Mouse (Mus musculus) limb, embryonic 15.5 days (tissue): ENCODE measurements around the gene Gm26920. TPM values are rescaled to one million over a fixed set of nuclear protein-coding genes. Genes with fewer than 3 reads are reported as not detected.
A peak's percentile ranks its signal among the peaks of the same experiment; 100 is the strongest.

Source experiments
- ATAC-seq: fragments of 200-750 bp; cut with Nextera tagmentation; 2 replicates; pipeline ENCODE4 v1.8.0; 2017; ENCODE audit warnings: low read depth, moderate TSS enrichment; ENCODE audit not compliant: insufficient number of reproducible peaks, low FRiP score, low TSS enrichment
- H3K27ac ChIP-seq: fragments of 300-500 bp; sonication (generic); 2 replicates; pipeline ENCODE4 v1.5.1; 2015; ENCODE audit warnings: moderate library complexity, mild to moderate bottlenecking, inconsistent platforms
- H3K27me3 ChIP-seq: fragments of 300-500 bp; sonication (generic); 2 replicates; pipeline ENCODE4 v1.6.1; 2015; ENCODE audit warnings: inconsistent platforms
- H3K36me3 ChIP-seq: fragments of 300-500 bp; sonication (generic); 2 replicates; pipeline ENCODE4 v1.6.1; 2015; ENCODE audit warnings: inconsistent platforms
- H3K4me1 ChIP-seq: fragments of 300-500 bp; sonication (generic); 2 replicates; pipeline ENCODE4 v1.6.1; 2015; ENCODE audit warnings: inconsistent platforms
- H3K4me2 ChIP-seq: fragments of 300-500 bp; sonication (generic); 2 replicates; pipeline ENCODE4 v1.6.1; 2015; ENCODE audit warnings: mild to moderate bottlenecking, inconsistent platforms
- H3K4me3 ChIP-seq: fragments of 300-500 bp; sonication (generic); 2 replicates; pipeline ENCODE4 v1.5.1; 2015; ENCODE audit warnings: mild to moderate bottlenecking, inconsistent platforms
- H3K9ac ChIP-seq: fragments of 300-500 bp; sonication (generic); 2 replicates; pipeline ENCODE4 v1.6.1; 2015; ENCODE audit warnings: inconsistent platforms
- H3K9me3 ChIP-seq: fragments of 300-500 bp; sonication (generic); 2 replicates; pipeline ENCODE4 v1.6.1; 2016; ENCODE audit warnings: inconsistent platforms
- WGBS: fragments of 180-500 bp; shearing (Covaris S2); methylation state at CpG from one replicate; pipeline ENCODE4 v1.1.7; 2015; 5-methylcytosine and 5-hydroxymethylcytosine counted together
- polyA plus RNA-seq: library from polyadenylated mRNA; unstranded; fragments of >200 nt; fragmentation: Nextera tagmentation; extraction: Ambion mirVana; gene quantifications from 2 replicates; pipeline ENCODE4 v1.2.1, GENCODE M21; 2015

Gm26920 gene
- polyA plus RNA-seq, 1 experiment from 2014 or later, result 1.1 TPM

GRCm38 (mm10) chr7:30048126-30048525, 42.1 kb downstream of the Gm26920 start:
- H3K4me3 ChIP-seq, result no peak overlapping the region
- no peaks in the 10 kb centered on the region for H3K27me3 ChIP-seq
- 0 out of 2 replicates have a peak, but pooled peaks cover 5% of the 10 kb centered on the region for H3K36me3 ChIP-seq
- H3K4me1 ChIP-seq, result peaks cover 12% of the 10 kb centered on the region
- WGBS, result 89% methylated on average over 4 of the region's 4 CpGs
- H3K27ac ChIP-seq, result no peak overlapping the region
- ATAC-seq, result no peak
- no peak overlapping the region for H3K9ac ChIP-seq
- no peaks in the 10 kb centered on the region for H3K9me3 ChIP-seq
- no peak overlapping the region for H3K4me2 ChIP-seq

DNA sequence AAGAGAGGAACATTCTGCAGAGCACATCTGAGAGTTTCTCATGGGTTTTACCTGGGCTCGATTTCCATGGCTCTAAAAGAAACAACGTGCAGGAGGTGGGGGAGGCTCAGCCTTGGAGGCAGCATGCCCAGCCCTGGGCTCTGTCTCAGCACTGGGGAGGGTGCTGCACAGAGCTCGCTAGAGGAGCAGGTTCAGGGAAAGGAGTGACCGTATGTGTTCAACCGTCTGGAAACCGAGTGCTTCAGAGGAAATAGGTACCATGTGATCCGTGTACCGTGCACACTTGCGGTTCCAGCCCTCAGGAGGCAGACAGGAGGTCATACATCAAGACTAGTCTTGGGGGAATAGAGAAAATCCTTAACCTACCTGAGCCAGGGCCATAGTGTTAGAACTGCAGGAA, 45.9 kb downstream of the Gm26920 start:
- Histone ChIP-seq H3K36me3 (peaks cover 14% of the 10 kb centered on the region; the same call in 1 of the 2 replicates), H3K4me3 (no peak overlapping the region), H3K9ac (no peak overlapping the region), H3K4me1 (no peaks in the 10 kb centered on the region), H3K27ac (no peak overlapping the region), H3K4me2 (no peak overlapping the region), H3K27me3 (no peaks in the 10 kb centered on the region), H3K9me3 (no peaks in the 10 kb centered on the region)
- ATAC-seq, result no peak
- 39% methylated on average over 9 of the region's 9 CpGs for WGBS

GRCm38 (mm10) chr7:30034331-30034730, 55.9 kb downstream of the Gm26920 start:
- H3K9ac ChIP-seq, result no peak overlapping the region
- no peak overlapping the region for H3K27ac ChIP-seq
- no peaks in the 10 kb centered on the region for H3K27me3 ChIP-seq
- peaks cover 26% of the 10 kb centered on the region for H3K36me3 ChIP-seq
- no peak overlapping the region for H3K4me2 ChIP-seq
- WGBS, result 92% methylated on average over 12 of the region's 12 CpGs
- ATAC-seq, result no peak
- no peaks in the 10 kb centered on the region for H3K9me3 ChIP-seq
- H3K4me3 ChIP-seq, result no peak overlapping the region
- H3K4me1 ChIP-seq, result no peaks in the 10 kb centered on the region

DNA sequence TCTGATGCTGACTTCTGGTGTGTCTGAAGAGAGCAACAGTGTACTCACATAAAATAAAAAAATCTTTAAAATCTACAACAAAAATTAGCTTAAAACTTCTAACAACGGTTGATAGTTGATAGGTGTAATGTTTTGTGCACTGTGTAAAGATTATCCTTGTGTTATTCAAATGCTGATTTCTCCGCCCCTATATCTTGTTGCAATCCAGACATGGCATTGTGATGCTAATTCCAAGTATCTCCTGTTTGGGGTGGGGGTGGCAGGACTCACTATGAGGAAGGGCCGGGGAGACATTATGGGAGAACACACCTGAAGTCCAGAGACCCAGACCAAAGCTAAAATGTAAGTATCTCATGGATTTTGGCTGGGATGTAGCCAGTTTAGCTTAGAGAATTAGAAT, 58.8 kb downstream of the Gm26920 start:
- no peaks in the 10 kb centered on the region for H3K4me1 ChIP-seq
- no peaks in the 10 kb centered on the region for H3K9me3 ChIP-seq
- no peaks in the 10 kb centered on the region for H3K27me3 ChIP-seq
- H3K4me2 ChIP-seq, result no peak overlapping the region
- no peak for ATAC-seq
- H3K27ac ChIP-seq, result no peak overlapping the region
- H3K4me3 ChIP-seq, result no peak overlapping the region
- H3K36me3 ChIP-seq, result peaks cover 15% of the 10 kb centered on the region
- H3K9ac ChIP-seq, result no peak overlapping the region
- 83% methylated on average over 3 of the region's 3 CpGs for WGBS

DNA sequence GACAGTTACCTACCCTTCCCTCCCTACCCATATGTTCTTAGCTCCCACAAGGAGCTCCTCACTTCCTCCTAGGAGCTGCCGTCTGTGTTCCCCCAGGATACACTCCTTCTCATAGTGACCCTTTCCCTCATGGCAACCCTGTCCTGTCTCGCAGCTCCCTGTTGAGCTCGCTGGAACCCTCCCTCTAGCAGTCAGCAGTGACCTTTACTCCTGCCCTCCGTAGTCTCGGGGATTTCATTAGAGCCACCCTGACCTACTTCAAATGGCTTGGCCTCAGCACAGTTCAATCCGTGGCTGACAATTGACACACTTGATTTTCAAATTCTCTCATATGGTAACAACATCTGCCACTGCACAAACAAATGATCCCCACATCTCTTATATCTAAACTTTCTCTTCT, 59.5 kb downstream of the Gm26920 start:
- H3K4me2 ChIP-seq, result no peak overlapping the region
- no peak overlapping the region for H3K27ac ChIP-seq
- 23% methylated on average over 6 of the region's 6 CpGs for WGBS
- H3K4me3 ChIP-seq, result no peak overlapping the region
- peaks cover 18% of the 10 kb centered on the region for H3K36me3 ChIP-seq
- no peaks in the 10 kb centered on the region for H3K4me1 ChIP-seq
- no peaks in the 10 kb centered on the region for H3K27me3 ChIP-seq
- H3K9me3 ChIP-seq, result no peaks in the 10 kb centered on the region
- no peak overlapping the region for H3K9ac ChIP-seq
- no peak for ATAC-seq

GRCm38 (mm10) chr7:30028572-30028971, 61.6 kb downstream of the Gm26920 start:
- 92% methylated on average over 3 of the region's 3 CpGs for WGBS
- no peaks in the 10 kb centered on the region for H3K27me3 ChIP-seq
- no peak overlapping the region for H3K9ac ChIP-seq
- no peak overlapping the region for H3K27ac ChIP-seq
- no peaks in the 10 kb centered on the region for H3K9me3 ChIP-seq
- no peak overlapping the region for H3K4me2 ChIP-seq
- ATAC-seq, result no peak
- no peaks in the 10 kb centered on the region for H3K4me1 ChIP-seq
- H3K36me3 ChIP-seq, result peaks cover 36% of the 10 kb centered on the region
- no peak overlapping the region for H3K4me3 ChIP-seq

DNA sequence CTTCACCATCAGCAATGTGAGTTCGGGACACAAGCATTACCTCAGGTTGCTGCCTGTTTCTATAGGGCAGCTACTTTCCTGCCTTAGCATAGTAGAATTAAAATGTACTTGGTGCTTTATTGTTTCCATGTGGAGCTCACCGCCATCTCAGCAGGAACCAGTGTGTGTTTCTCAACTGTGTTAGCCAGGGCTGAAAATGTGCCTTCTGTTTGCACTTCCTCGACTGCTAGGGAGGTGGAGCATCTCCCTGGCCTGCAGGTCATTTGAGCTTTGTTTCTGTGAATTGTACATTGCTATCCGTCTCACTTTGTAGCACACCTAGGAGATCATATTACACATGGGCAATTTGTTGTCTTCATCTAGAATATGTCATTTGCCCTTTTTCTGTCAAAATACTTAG, 62.9 kb downstream of the Gm26920 start:
- Histone ChIP-seq H3K9ac (no peak overlapping the region), H3K36me3 (peaks cover 49% of the 10 kb centered on the region), H3K9me3 (no peaks in the 10 kb centered on the region), H3K27ac (no peak overlapping the region), H3K4me1 (no peaks in the 10 kb centered on the region), H3K4me3 (no peak overlapping the region), H3K4me2 (no peak overlapping the region), H3K27me3 (no peaks in the 10 kb centered on the region)
- ATAC-seq, result no peak
- 32% methylated on average over 4 of the region's 4 CpGs for WGBS

DNA sequence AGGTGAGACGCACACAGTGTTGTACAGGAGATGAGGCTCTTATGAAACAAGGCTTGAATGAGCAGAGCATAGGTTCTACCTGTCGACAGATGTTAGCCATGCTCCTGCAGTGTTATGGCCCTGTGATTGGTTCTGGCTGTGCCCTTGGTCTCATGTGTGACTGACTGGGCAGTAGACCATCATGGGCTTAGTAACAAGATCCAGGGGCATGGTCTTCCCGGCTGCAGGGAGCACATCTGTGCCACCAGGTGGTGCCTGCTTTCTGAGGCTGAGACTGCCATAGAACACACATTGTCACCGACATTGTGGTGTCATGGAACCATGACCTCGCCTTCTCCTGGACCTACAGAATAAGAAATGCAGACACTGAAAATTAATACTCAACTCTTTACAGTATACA, 64.9 kb downstream of the Gm26920 start:
- H3K27me3 ChIP-seq, result no peaks in the 10 kb centered on the region
- no peak overlapping the region for H3K4me2 ChIP-seq
- H3K36me3 ChIP-seq, result peaks cover 67% of the 10 kb centered on the region
- 75% methylated on average over 5 of the region's 5 CpGs for WGBS
- no peak overlapping the region for H3K27ac ChIP-seq
- no peak overlapping the region for H3K4me3 ChIP-seq
- ATAC-seq, result no peak
- no peak overlapping the region for H3K9ac ChIP-seq
- H3K9me3 ChIP-seq, result no peaks in the 10 kb centered on the region
- H3K4me1 ChIP-seq, result no peaks in the 10 kb centered on the region

- no peak overlapping the region for H3K4me3 ChIP-seq
- peaks cover 79% of the 10 kb centered on the region for H3K36me3 ChIP-seq
- no peaks in the 10 kb centered on the region for H3K4me1 ChIP-seq
- H3K9me3 ChIP-seq, result no peaks in the 10 kb centered on the region
- no peak overlapping the region for H3K9ac ChIP-seq
- H3K27ac ChIP-seq, result no peak overlapping the region
- H3K27me3 ChIP-seq, result no peaks in the 10 kb centered on the region
- no peak for ATAC-seq
- H3K4me2 ChIP-seq, result no peak overlapping the region
- 78% methylated on average over 8 of the region's 8 CpGs for WGBS
Observed at GRCm38 (mm10) chr7:30023800-30024199, 66.4 kb downstream of the Gm26920 start.

GRCm38 (mm10) chr7:30023324-30023723, 66.9 kb downstream of the Gm26920 start:
- no peak for ATAC-seq
- no peak overlapping the region for H3K4me3 ChIP-seq
- H3K4me1 ChIP-seq, result no peaks in the 10 kb centered on the region
- H3K4me2 ChIP-seq, result no peak overlapping the region
- no peak overlapping the region for H3K9ac ChIP-seq
- 91% methylated on average over 9 of the region's 9 CpGs for WGBS
- peaks cover 84% of the 10 kb centered on the region for H3K36me3 ChIP-seq
- no peaks in the 10 kb centered on the region for H3K9me3 ChIP-seq
- H3K27me3 ChIP-seq, result no peaks in the 10 kb centered on the region
- H3K27ac ChIP-seq, result no peak overlapping the region

- no peak overlapping the region for H3K4me3 ChIP-seq
- no peaks in the 10 kb centered on the region for H3K4me1 ChIP-seq
- 85% methylated on average over 2 of the region's 2 CpGs for WGBS
- no peak overlapping the region for H3K4me2 ChIP-seq
- no peaks in the 10 kb centered on the region for H3K27me3 ChIP-seq
- H3K9me3 ChIP-seq, result no peaks in the 10 kb centered on the region
- no peak overlapping the region for H3K9ac ChIP-seq
- ATAC-seq, result no peak
- peaks cover 89% of the 10 kb centered on the region for H3K36me3 ChIP-seq
- no peak overlapping the region for H3K27ac ChIP-seq
Observed at GRCm38 (mm10) chr7:30019543-30019942, 70.7 kb downstream of the Gm26920 start.

- no peak overlapping the region for H3K27ac ChIP-seq
- H3K9ac ChIP-seq, result no peak overlapping the region
- 91% methylated on average over 6 of the region's 6 CpGs for WGBS
- H3K9me3 ChIP-seq, result no peaks in the 10 kb centered on the region
- H3K4me1 ChIP-seq, result no peaks in the 10 kb centered on the region
- H3K4me3 ChIP-seq, result no peak overlapping the region
- H3K4me2 ChIP-seq, result no peak overlapping the region
- H3K27me3 ChIP-seq, result no peaks in the 10 kb centered on the region
- no peak for ATAC-seq
- peaks cover 83% of the 10 kb centered on the region for H3K36me3 ChIP-seq
Observed at GRCm38 (mm10) chr7:30017226-30017625, 73.0 kb downstream of the Gm26920 start.

- H3K9me3 ChIP-seq, result no peaks in the 10 kb centered on the region
- H3K4me1 ChIP-seq, result peaks cover 4% of the 10 kb centered on the region; the same call in 1 of the 2 replicates
- no peak overlapping the region for H3K4me2 ChIP-seq
- H3K27me3 ChIP-seq, result no peaks in the 10 kb centered on the region
- H3K27ac ChIP-seq, result no peak overlapping the region
- 73% methylated on average over 4 of the region's 4 CpGs for WGBS
- H3K9ac ChIP-seq, result no peak overlapping the region
- ATAC-seq, result peak; percentile 16; the same call in 1 of the 2 replicates
- H3K4me3 ChIP-seq, result no peak overlapping the region
- H3K36me3 ChIP-seq, result peaks cover 59% of the 10 kb centered on the region
Observed at GRCm38 (mm10) chr7:30012956-30013363, 77.2 kb downstream of the Gm26920 start.
